Mouse (Mus musculus) kidney, postnatal 0 days (tissue): Measurements from ENCODE around the gene Trappc10. TPM values are rescaled to one million over a fixed set of nuclear protein-coding genes. Genes with fewer than 3 reads are reported as not detected.

ENCODE experiments used
- ATAC-seq: fragments of 200-750 bp; cut with Nextera tagmentation; replicated peaks from 2 replicates; pipeline ENCODE4 v1.8.0; 2017; ENCODE audit warnings: low read depth, moderate number of reproducible peaks, moderate TSS enrichment, moderate library complexity; ENCODE audit not compliant: low FRiP score
- DNase-seq: peaks from one replicate; pipeline ENCODE4 v3.0.0-alpha.2; 2016; ENCODE audit warnings: low spot score
- H3K27ac ChIP-seq: fragments of 300-500 bp; sonication (generic); 2 replicates; pipeline ENCODE4 v1.5.1; 2014; ENCODE audit warnings: mild to moderate bottlenecking
- H3K27me3 ChIP-seq: fragments of 300-500 bp; sonication (generic); 2 replicates; pipeline ENCODE4 v1.6.1; 2014; ENCODE audit warnings: low read length, mixed read lengths; ENCODE audit not compliant: insufficient read depth
- H3K36me3 ChIP-seq: fragments of 300-500 bp; sonication (generic); 2 replicates; pipeline ENCODE4 v1.6.1; 2014; ENCODE audit warnings: low read length, mixed read lengths; ENCODE audit not compliant: insufficient read depth
- H3K4me1 ChIP-seq: fragments of 300-500 bp; sonication (generic); replicated peaks from 2 replicates; pipeline ENCODE4 v1.6.1; 2014; ENCODE audit warnings: antibody characterized with exemption, low read length, mixed read lengths; ENCODE audit not compliant: insufficient read depth
- H3K4me2 ChIP-seq: fragments of 300-500 bp; sonication (generic); 2 replicates; pipeline ENCODE4 v1.6.1; 2014; ENCODE audit warnings: mild to moderate bottlenecking, low read length, moderate library complexity, mixed read lengths
- H3K4me3 ChIP-seq: fragments of 300-500 bp; sonication (generic); replicated peaks from 2 replicates; pipeline ENCODE4 v1.5.1; 2014; ENCODE audit warnings: low read depth, low read length
- H3K9ac ChIP-seq: fragments of 300-500 bp; sonication (generic); 2 replicates; pipeline ENCODE4 v1.6.1; 2014; ENCODE audit warnings: low read depth, low read length
- H3K9me3 ChIP-seq: fragments of 300-500 bp; sonication (generic); replicated peaks from 2 replicates; pipeline ENCODE4 v1.6.1; 2016; ENCODE audit warnings: low read length, inconsistent platforms, mixed read lengths
- CTCF ChIP-seq: IDR thresholded peaks from 2 replicates; pipeline ENCODE4 v1.5.1; 2016; ENCODE audit warnings: antibody characterized with exemption, low read depth, mild to moderate bottlenecking, moderate library complexity
- WGBS: fragments of 180-500 bp; shearing (Covaris S2); extraction: QIAGEN DNeasy Blood & Tissue Kit; methylation state at CpG from one replicate; pipeline ENCODE4 v1.1.7; 2014; 5-methylcytosine and 5-hydroxymethylcytosine counted together
- polyA plus RNA-seq: library from polyadenylated mRNA; unstranded; fragments of >200 nt; fragmentation: Nextera tagmentation; extraction: Ambion mirVana; gene quantifications from 2 replicates; pipeline ENCODE4 v1.2.1, GENCODE M21; 2015

The Trappc10 gene
- polyA plus RNA-seq, 1 experiment from 2014 or later = 21.9 TPM

DNA sequence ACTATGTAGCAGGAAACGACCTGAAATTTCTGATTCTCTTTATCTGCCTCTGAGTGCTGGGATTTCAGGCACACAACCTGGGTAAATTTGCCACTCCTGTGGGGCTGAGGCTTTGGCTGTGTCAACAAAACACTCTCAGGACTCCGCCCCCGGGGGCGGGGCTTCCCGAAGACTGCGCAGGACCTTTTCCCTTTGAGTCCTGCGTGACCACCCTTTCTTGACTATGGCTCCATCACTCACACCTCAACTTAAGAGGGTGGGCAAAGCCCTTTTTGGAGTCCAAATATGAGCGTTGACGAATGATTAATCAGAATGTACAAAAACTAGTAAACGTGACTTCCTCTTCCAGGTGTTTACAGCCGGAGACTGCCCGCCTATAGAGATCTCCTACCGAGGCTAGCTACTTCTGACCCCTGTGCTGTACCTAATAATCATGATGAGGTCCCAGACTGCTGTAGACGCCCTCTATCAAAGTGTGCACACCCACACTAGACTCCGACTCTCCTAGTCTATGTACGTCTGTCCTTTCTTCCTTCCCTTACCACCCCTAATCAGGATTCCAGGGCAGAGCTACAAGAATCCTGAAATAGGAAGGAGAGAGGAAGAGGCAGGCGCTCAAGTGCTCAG lies 85.1 kb downstream of the Trappc10 start:
- ATAC-seq = peak; percentile 20
- 0 out of 2 replicates have a peak, but pooled peaks cover 2% of the 10 kb centered on the region for H3K36me3 ChIP-seq
- TF ChIP-seq CTCF = no peak
- H3K4me3 ChIP-seq = no peak overlapping the region
- H3K9ac ChIP-seq = no peak overlapping the region
- 13% methylated on average over 17 of the region's 17 CpGs for WGBS
- peak overlapping the region; percentile 3; the same call in 1 of the 2 replicates for H3K27ac ChIP-seq
- H3K9me3 ChIP-seq = no peaks in the 10 kb centered on the region
- DNase-seq = peak; percentile 56
- H3K4me1 ChIP-seq = peaks cover 3% of the 10 kb centered on the region; the same call in 1 of the 2 replicates
- no peaks in the 10 kb centered on the region for H3K27me3 ChIP-seq
- H3K4me2 ChIP-seq = peak overlapping the region; percentile 43

GRCm38 (mm10) chr10:78158041-78158440 lies 86.4 kb downstream of the Trappc10 start:
- Histone ChIP-seq H3K36me3 (no peaks in the 10 kb centered on the region), H3K4me3 (no peak overlapping the region), H3K27ac (no peak overlapping the region), H3K9me3 (no peaks in the 10 kb centered on the region), H3K4me1 (peaks cover 3% of the 10 kb centered on the region; the same call in 1 of the 2 replicates), H3K4me2 (no peak overlapping the region), H3K9ac (no peak overlapping the region), H3K27me3 (no peaks in the 10 kb centered on the region)
- DNase-seq = no peak
- ATAC-seq = no peak
- WGBS = 71% methylated on average over 15 of the region's 15 CpGs
- TF ChIP-seq CTCF = no peak

DNA sequence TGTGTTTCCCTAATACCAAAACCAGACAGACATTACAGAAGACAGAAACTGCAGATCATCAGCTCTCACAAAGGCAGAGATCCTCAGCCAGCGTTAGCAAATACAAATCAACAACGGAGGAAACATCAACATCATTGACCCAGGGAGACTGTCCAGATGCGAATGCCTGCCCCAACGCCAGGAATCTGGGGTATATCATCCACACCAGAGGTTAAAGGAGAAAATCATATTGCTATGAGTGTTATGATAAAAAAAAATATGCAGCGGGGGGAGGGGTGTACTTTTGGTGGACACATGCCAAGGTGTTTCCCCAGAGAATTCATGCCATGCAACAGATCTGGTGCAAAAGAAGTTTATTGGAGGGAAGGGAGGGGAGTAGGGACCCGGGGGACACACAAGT lies 87.5 kb downstream of the Trappc10 start:
- no peak overlapping the region for H3K4me2 ChIP-seq
- ATAC-seq = no peak
- no peak overlapping the region for H3K4me3 ChIP-seq
- DNase-seq = no peak
- no peaks in the 10 kb centered on the region for H3K27me3 ChIP-seq
- H3K36me3 ChIP-seq = no peaks in the 10 kb centered on the region
- H3K27ac ChIP-seq = no peak overlapping the region
- no peak overlapping the region for H3K9ac ChIP-seq
- peaks cover 3% of the 10 kb centered on the region; the same call in 1 of the 2 replicates for H3K4me1 ChIP-seq
- 66% methylated on average over 6 of the region's 6 CpGs for WGBS
- no peaks in the 10 kb centered on the region for H3K9me3 ChIP-seq
- TF ChIP-seq CTCF = no peak

DNA sequence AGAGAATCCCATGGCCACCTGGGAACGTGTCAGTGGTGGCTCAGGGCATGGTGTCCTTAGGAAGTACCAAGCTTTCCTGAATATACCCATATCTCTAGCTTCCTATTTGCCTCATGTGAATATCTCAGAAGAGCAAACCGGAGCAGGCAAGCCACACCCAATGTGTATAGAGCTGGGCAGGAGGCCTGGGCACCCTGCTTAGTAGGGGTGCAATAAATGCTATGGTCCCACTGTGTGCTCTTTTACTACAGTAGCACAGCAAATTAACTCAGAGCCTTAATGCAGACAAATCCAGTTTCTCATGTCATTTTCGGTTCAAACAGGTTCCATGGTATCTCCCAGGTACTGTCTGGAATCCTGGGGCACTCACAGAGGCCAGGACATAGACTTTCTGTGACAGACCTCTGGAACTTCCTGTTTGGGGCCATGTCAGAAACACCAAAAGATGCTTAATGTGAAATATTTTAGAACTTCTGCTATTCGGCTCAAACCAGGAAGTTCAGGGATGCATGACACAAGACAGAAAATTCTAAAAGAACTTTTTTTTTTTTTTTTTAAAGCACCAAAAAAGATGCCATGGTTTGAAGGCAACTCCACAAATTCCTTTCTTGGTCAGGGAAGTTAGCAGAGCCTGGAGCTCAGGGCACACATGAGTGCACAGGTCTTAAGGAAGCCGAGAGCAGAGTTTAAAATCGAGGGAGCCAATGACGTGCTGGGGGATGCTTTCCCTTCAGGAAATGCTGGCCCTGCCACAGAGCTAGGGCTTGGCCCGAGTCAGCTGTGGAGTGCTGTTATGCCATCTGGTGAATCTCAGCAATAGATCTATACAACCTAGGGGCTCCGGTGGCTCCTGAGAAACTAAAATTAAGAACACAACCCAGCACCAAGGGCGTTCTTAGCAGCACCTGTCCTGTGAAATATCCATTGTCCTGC lies 95.3 kb downstream of the Trappc10 start:
- 55% methylated on average over 10 of the region's 10 CpGs for WGBS
- Histone ChIP-seq H3K9me3 (no peaks in the 10 kb centered on the region), H3K4me2 (no peak overlapping the region), H3K36me3 (no peaks in the 10 kb centered on the region), H3K4me3 (no peak overlapping the region), H3K27me3 (no peaks in the 10 kb centered on the region), H3K4me1 (no peaks in the 10 kb centered on the region), H3K27ac (no peak overlapping the region), H3K9ac (no peak overlapping the region)
- no peak for TF ChIP-seq CTCF
- ATAC-seq = no peak
- no peak for DNase-seq

- Histone ChIP-seq H3K36me3 (no peaks in the 10 kb centered on the region), H3K9me3 (no peaks in the 10 kb centered on the region), H3K4me3 (no peak overlapping the region), H3K4me1 (no peaks in the 10 kb centered on the region), H3K4me2 (no peak overlapping the region), H3K9ac (no peak overlapping the region), H3K27ac (no peak overlapping the region), H3K27me3 (no peaks in the 10 kb centered on the region)
- no peak for TF ChIP-seq CTCF
- no peak for ATAC-seq
- DNase-seq = no peak
- WGBS = 68% methylated on average over 4 of the region's 4 CpGs
Measured at GRCm38 (mm10) chr10:78147908-78148441, 96.5 kb downstream of the Trappc10 start.
